Mouse (Mus musculus) ES-E14 (cell line): Measurements from ENCODE around the gene Pttg1. TPM values are rescaled to one million over a fixed set of nuclear protein-coding genes. Genes with fewer than 3 reads are reported as not detected.

Experiments
- DNase-seq: peaks from one replicate; pipeline ENCODE4 v3.0.0-alpha.2; 2013; ENCODE audit warnings: low read depth, low spot score
- H3K27ac ChIP-seq: 2 replicates; pipeline ENCODE4 v1.5.1; 2012; ENCODE audit warnings: low read depth, mild to moderate bottlenecking, low read length, moderate library complexity, mixed read lengths; ENCODE audit not compliant: poor library complexity, insufficient read depth, severe bottlenecking
- H3K36me3 ChIP-seq: 2 replicates; pipeline ENCODE4 v1.6.1; 2012; ENCODE audit warnings: mild to moderate bottlenecking, low read length, moderate library complexity, mixed read lengths; ENCODE audit not compliant: control insufficient read depth, poor library complexity, insufficient read depth, severe bottlenecking
- H3K4me1 ChIP-seq, 2 experiments: fragments of 150-350 bp in 1 of 2; sonication (generic) in 1 of 2; 2 replicates each; pipeline ENCODE4 v1.6.1; 2012; ENCODE audit warnings: low read length in 2 of 2, mild to moderate bottlenecking in 1 of 2, mixed read lengths in 1 of 2; ENCODE audit not compliant: control insufficient read depth in 2 of 2, insufficient read depth in 2 of 2, poor library complexity in 1 of 2
- H3K4me3 ChIP-seq, 2 experiments: fragments of 150-350 bp in 1 of 2; sonication (generic) in 1 of 2; 2 replicates each; pipeline ENCODE4 v1.5.1; 2012; ENCODE audit warnings: low read length in 2 of 2, low read depth in 1 of 2, mild to moderate bottlenecking in 1 of 2, mixed read lengths in 1 of 2; ENCODE audit not compliant: insufficient read depth in 1 of 2, poor library complexity in 1 of 2, severe bottlenecking in 1 of 2
- H3K9ac ChIP-seq: 2 replicates; pipeline ENCODE4 v1.6.1; 2012; ENCODE audit warnings: low read depth, mild to moderate bottlenecking, low read length, mixed read lengths; ENCODE audit not compliant: poor library complexity, insufficient read depth, severe bottlenecking
- H3K9me3 ChIP-seq: fragments of 150-350 bp; sonication (generic); 2 replicates; pipeline ENCODE4 v1.6.1; 2012; ENCODE audit warnings: low read depth, mild to moderate bottlenecking, low read length; ENCODE audit not compliant: control insufficient read depth, insufficient read depth
- CHD2 ChIP-seq: IDR thresholded peaks from 2 replicates; pipeline ENCODE4 v1.6.1; 2014; ENCODE audit warnings: mild to moderate bottlenecking, low read depth, low read length, inconsistent platforms
- HCFC1 ChIP-seq: IDR thresholded peaks from 2 replicates; pipeline ENCODE4 v1.6.1; 2012; ENCODE audit warnings: low read length, inconsistent platforms, borderline replicate concordance; ENCODE audit not compliant: insufficient read depth
- MAFK ChIP-seq: IDR thresholded peaks from 2 replicates; pipeline ENCODE4 v1.6.1; 2014; ENCODE audit warnings: mild to moderate bottlenecking, low read depth, low read length, inconsistent platforms; ENCODE audit not compliant: insufficient read depth
- ZC3H11A ChIP-seq: IDR thresholded peaks from 2 replicates; pipeline ENCODE4 v1.6.1; 2012; ENCODE audit warnings: low read depth, mild to moderate bottlenecking, inconsistent platforms, low read length, borderline replicate concordance
- ZNF384 ChIP-seq: IDR thresholded peaks from 2 replicates; pipeline ENCODE4 v1.6.1; 2012; ENCODE audit warnings: low read depth, low read length, inconsistent platforms
- in situ Hi-C, 2 experiments: fragments of 600-800 bp; cut with MboI; formaldehyde crosslinking; loops; one replicate each; pipeline ENCODE4 v1.15.1; 2025; ENCODE audit warnings: low sequenced_read_pairs in 2 of 2, inconsistent platforms in 1 of 2; ENCODE audit not compliant: unreplicated experiment in 2 of 2
- total RNA-seq: library from RNA; depleted of rRNA; stranded (reverse); fragments of 300-350 nt; gene quantifications from 2 replicates; pipeline ENCODE4 v1.2.3, GENCODE M21; 2012

The Pttg1 gene
- total RNA-seq, 1 experiment: 69.3 TPM

DNA sequence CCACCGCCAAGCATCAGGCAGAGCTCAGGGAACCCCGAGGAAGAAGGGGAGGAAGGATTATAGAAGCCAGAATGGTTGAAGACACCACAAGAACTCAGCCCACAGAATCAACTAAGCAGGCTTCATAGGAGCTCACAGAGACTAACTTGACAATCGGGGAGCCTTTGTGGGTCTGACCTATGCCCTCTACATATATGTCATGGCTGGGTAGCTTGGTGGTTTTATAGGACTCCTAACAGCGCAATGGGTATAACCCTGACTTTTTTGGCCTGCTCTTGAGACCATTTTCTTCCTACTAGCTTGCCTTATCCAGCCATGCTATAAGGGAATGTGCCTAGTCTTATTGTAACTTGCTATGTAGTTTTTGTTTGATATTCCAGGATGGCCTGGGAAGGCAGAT, 29.8 kb downstream of the Pttg1 start:
- Histone ChIP-seq H3K4me3 (no peak overlapping the region), H3K9ac (no peak overlapping the region), H3K4me1 (no peaks in the 10 kb centered on the region), H3K27ac (no peak overlapping the region), H3K9me3 (no peaks in the 10 kb centered on the region), H3K36me3 (no peaks in the 10 kb centered on the region)
- in situ Hi-C loops: no loop called here
- no peak for TF ChIP-seq CHD2
- no peak for TF ChIP-seq HCFC1
- TF ChIP-seq ZC3H11A: no peak
- TF ChIP-seq ZNF384: no peak
- no peak for TF ChIP-seq MAFK
- no peak for DNase-seq

DNA sequence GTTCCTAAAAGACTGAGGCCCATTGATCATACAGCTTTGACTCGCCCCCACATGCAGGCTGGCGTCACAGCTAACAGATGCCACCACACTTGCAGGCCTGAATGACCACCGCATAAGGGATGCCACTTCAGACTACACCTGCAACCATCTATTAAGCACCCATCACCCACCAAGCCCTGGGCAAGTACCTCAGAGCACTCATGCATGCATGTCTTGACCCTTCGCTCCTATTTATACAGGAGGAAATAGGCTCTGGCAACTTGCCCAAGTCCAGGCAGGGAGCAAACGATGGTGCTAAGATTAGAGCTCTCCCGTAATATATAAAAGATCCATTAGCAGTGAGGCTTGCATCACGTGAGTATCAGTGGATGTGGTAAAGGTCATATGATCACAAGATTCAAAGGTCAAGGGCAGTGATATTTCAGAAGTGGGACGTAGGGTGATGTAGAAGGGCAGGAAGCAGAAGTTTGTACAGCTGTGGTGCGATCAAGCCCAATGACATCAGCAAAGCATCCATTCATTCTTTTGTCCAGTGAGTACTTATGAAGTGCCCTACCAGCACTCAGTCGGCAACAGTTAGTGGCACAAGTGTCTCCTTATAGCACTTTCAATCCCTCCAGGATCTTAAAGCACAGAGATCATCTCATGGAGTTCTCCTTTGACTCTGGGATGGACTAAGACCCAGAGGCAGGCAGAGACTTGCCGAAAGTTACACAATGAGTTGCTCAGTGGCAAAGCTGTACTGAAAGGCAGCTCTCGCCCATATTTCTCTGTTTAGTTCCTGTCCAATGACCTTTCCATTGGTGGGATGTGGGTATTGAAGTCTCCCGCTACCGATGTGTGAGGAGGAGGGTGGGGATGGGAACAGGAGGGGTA, 30.7 kb downstream of the Pttg1 start:
- no peak for DNase-seq
- Histone ChIP-seq H3K4me3 (no peak overlapping the region), H3K9ac (no peak overlapping the region), H3K9me3 (no peaks in the 10 kb centered on the region), H3K27ac (no peak overlapping the region), H3K4me1 (no peaks in the 10 kb centered on the region), H3K36me3 (no peaks in the 10 kb centered on the region)
- TF ChIP-seq ZNF384 (no peak), CHD2 (no peak), HCFC1 (no peak), MAFK (no peak), ZC3H11A (no peak)
- in situ Hi-C loops: no loop called here

DNA sequence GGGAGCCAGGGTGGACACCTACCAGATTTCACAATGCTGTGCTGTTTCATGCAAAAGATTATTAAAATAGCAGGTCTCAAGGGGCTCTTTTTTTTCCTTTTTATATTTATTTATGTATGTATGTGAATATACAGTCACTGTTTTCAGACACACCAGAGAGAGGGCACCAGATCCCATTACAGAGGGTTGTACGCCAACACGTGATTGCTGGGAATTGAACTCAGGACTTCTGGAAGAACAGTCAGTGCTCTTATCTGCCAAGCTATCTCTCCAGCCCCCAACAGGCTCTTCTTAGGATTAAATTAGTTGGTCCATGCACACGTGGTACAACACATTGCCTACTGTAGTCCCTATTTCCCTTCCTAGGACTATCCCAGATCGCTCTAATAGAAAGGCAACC, 32.7 kb downstream of the Pttg1 start:
- Histone ChIP-seq H3K36me3 (no peaks in the 10 kb centered on the region), H3K4me3 (no peak overlapping the region), H3K9me3 (no peaks in the 10 kb centered on the region), H3K4me1 (peaks cover 2 to 4% of the 10 kb centered on the region in 2 experiments; a peak in 1 of 4 replicates), H3K27ac (no peak overlapping the region), H3K9ac (no peak overlapping the region)
- in situ Hi-C loops: no loop called here
- TF ChIP-seq MAFK: no peak
- TF ChIP-seq ZNF384: no peak
- no peak for TF ChIP-seq CHD2
- no peak for TF ChIP-seq ZC3H11A
- no peak for TF ChIP-seq HCFC1
- no peak for DNase-seq

DNA sequence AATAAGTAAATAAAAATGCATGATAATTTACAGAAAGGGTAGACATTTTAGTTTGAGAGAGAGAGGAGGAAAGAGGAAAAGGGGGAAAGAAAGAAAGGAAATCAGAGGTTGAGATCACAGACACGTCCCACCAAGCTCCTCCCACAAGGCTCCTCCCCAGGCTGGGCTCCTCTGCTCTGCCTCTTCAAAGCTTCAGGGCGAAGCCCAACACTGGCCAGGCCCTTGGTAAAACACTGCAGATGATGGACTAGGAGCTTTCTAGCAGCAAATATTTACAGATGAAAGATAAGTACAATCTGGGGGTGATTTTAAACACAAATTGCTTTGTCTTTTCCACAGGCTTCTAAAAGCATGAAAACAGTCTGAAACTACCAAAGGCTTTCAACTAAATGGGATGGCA, 33.3 kb downstream of the Pttg1 start:
- Histone ChIP-seq H3K27ac (no peak overlapping the region), H3K4me3 (no peak overlapping the region), H3K36me3 (no peaks in the 10 kb centered on the region), H3K9ac (no peak overlapping the region), H3K9me3 (no peaks in the 10 kb centered on the region), H3K4me1 (peaks cover 4 to 5% of the 10 kb centered on the region in 2 experiments; a peak in 1 of 4 replicates)
- in situ Hi-C loops: no loop called here
- TF ChIP-seq MAFK (no peak), CHD2 (no peak), ZNF384 (no peak), ZC3H11A (no peak), HCFC1 (no peak)
- no peak for DNase-seq

DNA sequence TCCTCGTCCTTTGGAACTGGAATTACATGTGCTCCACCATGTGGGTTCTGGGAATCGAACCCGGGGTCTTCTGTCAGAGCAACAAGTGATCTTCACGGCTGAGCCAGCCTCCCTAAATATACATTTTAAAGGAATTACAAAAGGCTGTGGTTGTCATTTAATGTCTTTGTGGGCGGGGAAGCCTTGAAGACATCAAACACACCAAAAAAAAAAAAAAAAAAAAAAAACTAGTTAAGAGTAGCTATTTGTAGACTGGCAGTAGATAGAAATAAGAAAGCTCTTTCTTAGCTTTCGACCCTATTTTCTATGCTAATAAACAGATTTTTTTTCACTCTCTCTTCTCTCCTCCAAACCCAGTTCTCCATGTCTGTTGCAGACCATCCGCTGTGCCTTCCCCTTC, 36.9 kb downstream of the Pttg1 start:
- no peak overlapping the region for H3K4me3 ChIP-seq
- H3K9ac ChIP-seq: no peak overlapping the region
- in situ Hi-C loops: no loop called here
- TF ChIP-seq MAFK (no peak), ZC3H11A (no peak), CHD2 (no peak), ZNF384 (peak; percentile 59; the same call in 1 of the 2 replicates)
- H3K4me1 ChIP-seq: peaks cover 4 to 9% of the 10 kb centered on the region in 2 experiments; a peak in 2 of 4 replicates
- H3K27ac ChIP-seq: no peak overlapping the region
- no peaks in the 10 kb centered on the region for H3K9me3 ChIP-seq
- DNase-seq: no peak
- H3K36me3 ChIP-seq: no peaks in the 10 kb centered on the region
